Mouse (Mus musculus) G1E (cell line): ENCODE data around the gene Strbp. TPM values are rescaled to one million over a fixed set of nuclear protein-coding genes. Genes with fewer than 3 reads are reported as not detected.

Experiments used
- ATAC-seq: 2 replicates; pipeline ENCODE4 v1.8.0; 2016; ENCODE audit warnings: mild to moderate bottlenecking; ENCODE audit not compliant: insufficient number of reproducible peaks, poor library complexity, low FRiP score, severe bottlenecking; ENCODE audit errors: extremely low read depth
- DNase-seq: peaks from one replicate; pipeline ENCODE4 v3.0.0; 2012; ENCODE audit warnings: low spot score
- H3K27me3 ChIP-seq: 2 replicates; pipeline ENCODE4 v1.6.1; 2012; ENCODE audit warnings: mild to moderate bottlenecking, low read length, inconsistent platforms; ENCODE audit not compliant: insufficient read depth
- H3K36me3 ChIP-seq: replicated peaks from 2 replicates; pipeline ENCODE3; 2012; ENCODE audit warnings: mild to moderate bottlenecking, inconsistent platforms
- H3K4me1 ChIP-seq: 2 replicates; pipeline ENCODE4 v1.6.1; 2012; ENCODE audit warnings: low read depth, low read length, inconsistent platforms, mixed read lengths; ENCODE audit not compliant: insufficient read depth
- H3K4me3 ChIP-seq: 2 replicates; pipeline ENCODE4 v1.5.1; 2012; ENCODE audit warnings: low read depth, mild to moderate bottlenecking, inconsistent platforms, low read length, moderate library complexity, mixed read lengths
- H3K9me3 ChIP-seq: replicated peaks from 2 replicates; pipeline ENCODE4 v1.6.1; 2012; ENCODE audit warnings: inconsistent platforms
- CTCF ChIP-seq: IDR thresholded peaks from 2 replicates; pipeline ENCODE4 v1.5.1; 2012; ENCODE audit warnings: low read depth, low read length, inconsistent platforms, mixed read lengths
- GATA1 ChIP-seq: IDR thresholded peaks from 2 replicates; pipeline ENCODE4 v1.6.1; 2012; ENCODE audit warnings: borderline replicate concordance, low read length, inconsistent platforms, mixed read lengths
- GATA2 ChIP-seq: IDR thresholded peaks from 2 replicates; pipeline ENCODE4 v1.6.1; 2012; ENCODE audit warnings: low read depth, low read length, inconsistent platforms, borderline replicate concordance
- POLR2AphosphoS5 ChIP-seq: IDR thresholded peaks from 2 replicates; pipeline ENCODE4 v1.6.1; 2012; ENCODE audit warnings: low read depth, low read length, inconsistent platforms; ENCODE audit not compliant: insufficient replicate concordance
- TAL1 ChIP-seq: conservative IDR thresholded peaks from 2 replicates; pipeline ENCODE4 v1.6.1; 2012; ENCODE audit warnings: low read depth, low read length, inconsistent platforms, mixed read lengths
- polyA plus RNA-seq: library from polyadenylated mRNA; stranded (reverse); fragments of >175 nt; gene quantifications from 2 replicates; pipeline ENCODE4 v1.2.3, GENCODE M21; 2012
- total RNA-seq, 2 experiments: library from RNA; stranded (forward) in 1 of 2; stranded (reverse) in 1 of 2; fragments of 200-1000 nt in 1 of 2; fragments of >200 nt in 1 of 2; fragmentation: Nextera tagmentation in 1 of 2; gene quantifications; 2 replicates each; pipeline ENCODE4 v1.2.3; 2014 to 2017

The Strbp gene
- total and polyA plus RNA-seq, 3 experiments, result 26.8 to 79.2 (median 52.9) TPM

GRCm38 (mm10) chr2:37531639-37532038 is 172.0 kb downstream of the Strbp start:
- TF ChIP-seq POLR2AphosphoS5 (no peak), GATA1 (no peak), GATA2 (no peak), CTCF (no peak), TAL1 (no peak)
- DNase-seq (no peak), ATAC-seq (no peak)
- H3K36me3 ChIP-seq, result peaks cover 32% of the 10 kb centered on the region
- H3K4me1 ChIP-seq, result peaks cover 2% of the 10 kb centered on the region; the same call in 1 of the 2 replicates
- H3K4me3 ChIP-seq, result no peak overlapping the region
- H3K27me3 ChIP-seq, result no peaks in the 10 kb centered on the region
- no peaks in the 10 kb centered on the region for H3K9me3 ChIP-seq

DNA sequence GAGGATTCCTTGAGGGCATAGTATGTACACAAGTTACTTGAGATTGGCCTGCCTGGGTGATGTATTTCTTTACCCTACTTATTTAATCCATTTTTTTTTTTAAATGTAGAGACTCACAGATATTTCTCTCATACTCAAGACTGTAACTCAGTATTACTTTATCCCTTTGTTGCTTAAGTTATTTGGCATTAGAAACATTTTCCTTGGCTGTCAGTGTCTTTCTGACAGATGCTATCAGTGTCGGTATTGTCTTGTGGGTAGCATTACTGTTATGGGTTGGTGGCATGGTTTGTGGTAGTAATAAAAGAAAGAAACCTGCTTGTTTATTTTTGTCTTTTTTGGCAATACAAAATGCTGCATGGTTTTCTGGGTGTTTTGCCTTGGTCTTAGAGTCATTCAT is 172.9 kb downstream of the Strbp start:
- peaks cover 32% of the 10 kb centered on the region for H3K36me3 ChIP-seq

GRCm38 (mm10) chr2:37529397-37529796 is 174.3 kb downstream of the Strbp start:
- Histone ChIP-seq H3K4me1 (peaks cover 2% of the 10 kb centered on the region; the same call in 1 of the 2 replicates), H3K36me3 (peaks cover 24% of the 10 kb centered on the region), H3K27me3 (no peaks in the 10 kb centered on the region), H3K9me3 (no peaks in the 10 kb centered on the region), H3K4me3 (no peak overlapping the region)
- no peak for ATAC-seq
- no peak for DNase-seq
- TF ChIP-seq GATA1 (no peak), CTCF (no peak), TAL1 (no peak), POLR2AphosphoS5 (no peak), GATA2 (no peak)

More for the DNA sequence above, 172.9 kb downstream of the Strbp start:
- ATAC-seq, result no peak
- DNase-seq, result no peak
- H3K4me3 ChIP-seq, result no peak overlapping the region
- H3K9me3 ChIP-seq, result no peaks in the 10 kb centered on the region
- H3K27me3 ChIP-seq, result no peaks in the 10 kb centered on the region
- TF ChIP-seq GATA1 (no peak), GATA2 (no peak), CTCF (no peak), TAL1 (no peak), POLR2AphosphoS5 (no peak)
- peaks cover 2% of the 10 kb centered on the region; the same call in 1 of the 2 replicates for H3K4me1 ChIP-seq

DNA sequence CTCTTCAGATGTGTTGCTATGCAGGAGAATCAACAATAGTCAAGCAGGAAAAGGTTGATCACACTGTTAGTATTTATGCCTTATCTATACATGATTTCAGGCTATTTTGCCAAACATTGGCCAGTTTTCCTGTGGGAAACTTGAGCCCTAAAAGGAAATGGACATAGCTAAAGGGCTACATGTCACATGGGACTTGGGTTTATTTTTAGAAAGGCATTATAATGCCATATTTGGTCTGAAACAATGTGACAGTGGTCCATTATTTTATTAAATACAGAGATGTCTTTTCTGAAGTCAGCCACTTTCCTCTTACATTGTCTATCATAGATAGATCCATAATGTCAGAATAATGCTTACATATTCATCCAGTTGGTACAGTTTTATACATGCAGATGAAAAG is 176.1 kb downstream of the Strbp start:
- H3K4me3 ChIP-seq, result no peak overlapping the region
- H3K9me3 ChIP-seq, result no peaks in the 10 kb centered on the region
- peaks cover 21% of the 10 kb centered on the region for H3K36me3 ChIP-seq
- peaks cover 2% of the 10 kb centered on the region; the same call in 1 of the 2 replicates for H3K4me1 ChIP-seq
- TF ChIP-seq CTCF (no peak), TAL1 (no peak), GATA1 (no peak), GATA2 (no peak), POLR2AphosphoS5 (no peak)
- ATAC-seq (no peak), DNase-seq (no peak)
- H3K27me3 ChIP-seq, result no peaks in the 10 kb centered on the region

- H3K9me3 ChIP-seq, result no peaks in the 10 kb centered on the region
- no peaks in the 10 kb centered on the region for H3K27me3 ChIP-seq
- peaks cover 3% of the 10 kb centered on the region; the same call in 1 of the 2 replicates for H3K4me1 ChIP-seq
- no peak for DNase-seq
- TF ChIP-seq GATA1, result no peak
- no peak for TF ChIP-seq TAL1
- TF ChIP-seq GATA2, result no peak
- no peak for TF ChIP-seq CTCF
- TF ChIP-seq POLR2AphosphoS5, result no peak
- no peak for ATAC-seq
- H3K36me3 ChIP-seq, result peaks cover 34% of the 10 kb centered on the region
- H3K4me3 ChIP-seq, result no peak overlapping the region
Measured at GRCm38 (mm10) chr2:37519286-37519640, 184.4 kb downstream of the Strbp start.

- H3K4me1 ChIP-seq, result peaks cover 3% of the 10 kb centered on the region; the same call in 1 of the 2 replicates
- no peak overlapping the region for H3K4me3 ChIP-seq
- H3K9me3 ChIP-seq, result no peaks in the 10 kb centered on the region
- no peaks in the 10 kb centered on the region for H3K27me3 ChIP-seq
- TF ChIP-seq GATA2 (no peak), POLR2AphosphoS5 (no peak), CTCF (no peak), TAL1 (no peak), GATA1 (no peak)
- peaks cover 32% of the 10 kb centered on the region for H3K36me3 ChIP-seq
- DNase-seq (no peak), ATAC-seq (no peak)
Measured at GRCm38 (mm10) chr2:37518561-37519285, 184.9 kb downstream of the Strbp start.

DNA sequence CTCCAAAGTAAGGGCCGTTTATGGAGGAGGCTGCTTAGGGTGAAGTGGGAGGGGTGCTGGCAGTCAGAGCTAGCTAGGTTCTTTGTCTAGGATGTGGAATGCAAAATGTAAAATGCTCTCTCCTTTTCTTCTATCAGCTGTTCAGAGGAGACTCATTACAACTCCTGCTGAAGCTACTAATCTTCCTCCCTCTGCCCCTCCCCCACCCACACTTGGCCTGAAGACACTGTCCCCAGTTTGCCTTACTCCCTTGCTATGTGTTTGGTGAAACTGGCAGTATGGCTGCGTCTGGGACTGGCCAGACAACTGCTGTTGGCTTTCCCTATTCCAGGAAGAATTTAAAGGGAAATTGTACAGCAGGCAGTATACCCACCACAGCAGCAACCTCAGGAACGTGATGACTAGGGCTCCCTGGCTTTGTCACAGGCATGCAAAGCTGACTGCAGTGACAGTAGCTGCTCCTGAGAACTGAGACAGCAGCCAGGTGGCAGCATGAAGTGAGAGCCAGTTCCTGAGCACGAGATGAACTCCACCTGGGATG is 186.7 kb downstream of the Strbp start:
- no peak for TF ChIP-seq GATA2
- TF ChIP-seq GATA1, result no peak
- TF ChIP-seq CTCF, result no peak
- no peak for TF ChIP-seq TAL1
- peaks cover 40% of the 10 kb centered on the region for H3K36me3 ChIP-seq

More for the DNA sequence above, 186.7 kb downstream of the Strbp start:
- no peaks in the 10 kb centered on the region for H3K27me3 ChIP-seq
- H3K4me1 ChIP-seq, result peaks cover 3% of the 10 kb centered on the region; the same call in 1 of the 2 replicates
- no peak overlapping the region for H3K4me3 ChIP-seq
- no peaks in the 10 kb centered on the region for H3K9me3 ChIP-seq
- ATAC-seq (no peak), DNase-seq (no peak)
